Mouse (Mus musculus): Measurements from ENCODE around the gene 4933436I01Rik.

Gene 4933436I01Rik

GRCm38 (mm10) chrX:67921350-67921749 is at the start of gene 4933436I01Rik:
4933436I01Rik (minus strand) TSS chrX:67921450.
- no peak for DNase-seq

- DNase-seq, result no peak
Measured at GRCm38 (mm10) chrX:67924769-67925470, 3.7 kb upstream of the 4933436I01Rik start.

- DNase-seq, result no peak
Measured at GRCm38 (mm10) chrX:67883406-67883805, 37.8 kb downstream of the 4933436I01Rik start.

Data from retina, postnatal 1 day (tissue).